Mouse (Mus musculus) bone marrow macrophage, adult 2 months (primary cell): ENCODE results near the gene Rexo1.

ENCODE experiments used
- CTCF ChIP-seq: IDR thresholded peaks from 2 replicates; pipeline ENCODE4 v1.5.1; 2012; ENCODE audit warnings: low read depth, mild to moderate bottlenecking, low read length, moderate library complexity
- POLR2A ChIP-seq: IDR thresholded peaks from 2 replicates; pipeline ENCODE4 v1.6.1; 2012; ENCODE audit warnings: mild to moderate bottlenecking, low read depth, low read length, borderline replicate concordance

DNA sequence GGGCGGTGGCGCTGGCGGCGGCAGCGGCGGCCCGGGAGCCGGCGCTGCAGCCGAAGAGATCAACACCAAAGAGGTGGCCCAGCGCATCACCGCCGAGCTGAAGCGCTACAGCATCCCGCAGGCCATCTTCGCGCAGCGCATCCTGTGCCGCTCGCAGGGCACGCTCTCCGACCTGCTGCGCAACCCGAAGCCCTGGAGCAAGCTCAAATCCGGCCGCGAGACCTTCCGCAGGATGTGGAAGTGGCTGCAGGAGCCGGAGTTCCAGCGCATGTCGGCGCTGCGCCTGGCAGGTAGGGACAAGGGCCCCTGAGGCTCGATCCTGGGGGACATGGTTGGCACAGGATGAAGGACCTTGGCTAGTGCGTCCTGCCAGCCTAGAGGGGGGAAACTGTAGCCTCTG is 65.5 kb downstream of the Rexo1 start:
- TF ChIP-seq CTCF: no peak
- no peak for TF ChIP-seq POLR2A
